8 mouse cellular contexts compared by ENCODE assay signal in the genomic region with DNA sequence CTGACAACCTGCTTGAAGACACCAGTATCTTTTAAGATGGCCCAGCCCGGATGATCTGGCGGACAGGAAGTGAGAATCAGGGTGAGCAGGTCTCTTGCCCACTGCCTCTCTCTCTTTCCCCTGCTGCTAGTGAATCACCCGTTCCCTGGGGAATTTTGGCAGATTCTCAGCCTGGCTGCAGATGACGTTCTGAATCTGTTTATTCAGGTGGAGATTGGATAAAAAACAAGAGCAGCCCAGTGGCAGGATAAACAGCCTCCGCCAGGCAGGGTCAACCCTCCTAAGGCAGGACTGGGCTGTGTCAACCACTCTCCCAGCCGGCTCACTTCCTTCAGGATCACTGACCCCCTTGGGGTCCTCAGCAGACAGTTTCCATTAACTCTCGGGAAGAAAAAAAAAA. TPM values are rescaled to one million over a fixed set of nuclear protein-coding genes. Genes with fewer than 3 reads are reported as not detected.
DNase-seq lines count a peak whose midpoint lies in the region; ATAC-seq lines count a peak whose summit lies in the region.

No protein-coding gene starts in this region.

- DNase-seq in kidney, postnatal 25 days: no peak
- peak; percentile 85 for DNase-seq in adipocyte (ENCODE audit: low spot score)
- peak; percentile 58 for DNase-seq in embryonic facial prominence, embryonic 10.5 days (ENCODE audit: low spot score)
- DNase-seq in urinary bladder, postnatal 4 days (ENCODE audit: low spot score in 2 of 2): no peak
- no peak for DNase-seq in gastrocnemius, postnatal 4 days (ENCODE audit: low spot score in 2 of 2)

- no peak overlapping the region for H3K4me2 ChIP-seq in kidney, embryonic 15.5 days
- no peak overlapping the region; the same call in 1 of the 2 replicates for H3K4me2 ChIP-seq in hindbrain, embryonic 15.5 days
- no peak overlapping the region for H3K4me2 ChIP-seq in stomach, embryonic 15.5 days

- 21% methylated on average over 7 of the region's 7 CpGs for WGBS in kidney, embryonic 15.5 days
- WGBS in embryonic facial prominence, embryonic 10.5 days: 23% methylated on average over 7 of the region's 7 CpGs
- 31% methylated on average over 7 of the region's 7 CpGs for WGBS in hindbrain, embryonic 15.5 days
- 22% methylated on average over 7 of the region's 7 CpGs for WGBS in stomach, embryonic 15.5 days

- peaks cover 40% of the 10 kb centered on the region for H3K4me1 ChIP-seq in kidney, embryonic 15.5 days
- peaks cover 69% of the 10 kb centered on the region for H3K4me1 ChIP-seq in embryonic facial prominence, embryonic 10.5 days
- H3K4me1 ChIP-seq in hindbrain, embryonic 15.5 days (replicated peaks): peaks cover 18% of the 10 kb centered on the region; the same call in 1 of the 2 replicates
- peaks cover 13% of the 10 kb centered on the region for H3K4me1 ChIP-seq in stomach, embryonic 15.5 days

- H3K9ac ChIP-seq in kidney, embryonic 15.5 days: no peak overlapping the region
- no peak overlapping the region for H3K9ac ChIP-seq in hindbrain, embryonic 15.5 days
- H3K9ac ChIP-seq in stomach, embryonic 15.5 days: no peak overlapping the region

- peak; percentile 77 for ATAC-seq in kidney, embryonic 15.5 days (replicated peaks; ENCODE audit: low FRiP score)
- ATAC-seq in hindbrain, embryonic 15.5 days (ENCODE audit: low FRiP score, low read depth): peak; percentile 75
- ATAC-seq in stomach, embryonic 15.5 days (ENCODE audit: insufficient read depth, low FRiP score, low read depth): no peak

- H3K27me3 ChIP-seq in kidney, embryonic 15.5 days: no peaks in the 10 kb centered on the region
- H3K27me3 ChIP-seq in embryonic facial prominence, embryonic 10.5 days (replicated peaks; ENCODE audit: low read depth, poor library complexity, severe bottlenecking): no peaks in the 10 kb centered on the region
- H3K27me3 ChIP-seq in hindbrain, embryonic 15.5 days: no peaks in the 10 kb centered on the region
- no peaks in the 10 kb centered on the region for H3K27me3 ChIP-seq in stomach, embryonic 15.5 days (replicated peaks)

- no peaks in the 10 kb centered on the region for H3K36me3 ChIP-seq in kidney, embryonic 15.5 days
- peaks cover 6% of the 10 kb centered on the region for H3K36me3 ChIP-seq in embryonic facial prominence, embryonic 10.5 days (replicated peaks)
- H3K36me3 ChIP-seq in hindbrain, embryonic 15.5 days: no peaks in the 10 kb centered on the region
- H3K36me3 ChIP-seq in stomach, embryonic 15.5 days: no peaks in the 10 kb centered on the region

- H3K4me3 ChIP-seq in kidney, embryonic 15.5 days (replicated peaks): no peak overlapping the region
- no peak overlapping the region for H3K4me3 ChIP-seq in embryonic facial prominence, embryonic 10.5 days
- H3K4me3 ChIP-seq in hindbrain, embryonic 15.5 days: no peak overlapping the region
- no peak overlapping the region for H3K4me3 ChIP-seq in stomach, embryonic 15.5 days (replicated peaks)

- peak overlapping the region; percentile 54 for H3K27ac ChIP-seq in kidney, embryonic 15.5 days
- no peak overlapping the region for H3K27ac ChIP-seq in embryonic facial prominence, embryonic 10.5 days (replicated peaks)
- H3K27ac ChIP-seq in hindbrain, embryonic 15.5 days (replicated peaks): peak overlapping the region; percentile 27; the same call in 1 of the 2 replicates
- peak overlapping the region; percentile 3; the same call in 1 of the 2 replicates for H3K27ac ChIP-seq in stomach, embryonic 15.5 days

- H3K9me3 ChIP-seq in kidney, embryonic 15.5 days (replicated peaks): no peaks in the 10 kb centered on the region
- no peaks in the 10 kb centered on the region for H3K9me3 ChIP-seq in embryonic facial prominence, embryonic 10.5 days
- no peaks in the 10 kb centered on the region for H3K9me3 ChIP-seq in hindbrain, embryonic 15.5 days
- no peaks in the 10 kb centered on the region for H3K9me3 ChIP-seq in stomach, embryonic 15.5 days

RNA-seq across cellular contexts. Expression of gene Lrig1, which starts 59.7 kb away (rescaled TPM):
- 7.3 and 8.1 TPM in 2 replicates for polyA plus RNA-seq in kidney, embryonic 15.5 days (2015; fragmentation: Nextera tagmentation; extraction: Ambion mirVana)
- polyA plus RNA-seq in embryonic facial prominence, embryonic 10.5 days (2016; fragmentation: Nextera tagmentation; extraction: Ambion mirVana): 11.7 and 11.8 TPM in 2 replicates
- 20.6 and 23.8 TPM in 2 replicates for polyA plus RNA-seq in hindbrain, embryonic 15.5 days (2015; fragmentation: Nextera tagmentation; extraction: Ambion mirVana)
- 25.7 TPM in 2 replicates for polyA plus RNA-seq in stomach, embryonic 15.5 days (2015; fragmentation: Nextera tagmentation; extraction: Ambion mirVana)
- total RNA-seq in gastrocnemius, postnatal 4 days (2021): 10 to 100 TPM; 75.3 to 82.6 TPM

Comparison
In these comparisons a context has a peak if more than half of its experiments do, and no peak if none do; other contexts are left out.
1. DNase-seq: peak in adipocyte (single experiment) and embryonic facial prominence, embryonic 10.5 days (single experiment); none in kidney, postnatal 25 days (0 of 2), urinary bladder, postnatal 4 days (0 of 2) and gastrocnemius, postnatal 4 days (0 of 2).